In the genomic region with DNA sequence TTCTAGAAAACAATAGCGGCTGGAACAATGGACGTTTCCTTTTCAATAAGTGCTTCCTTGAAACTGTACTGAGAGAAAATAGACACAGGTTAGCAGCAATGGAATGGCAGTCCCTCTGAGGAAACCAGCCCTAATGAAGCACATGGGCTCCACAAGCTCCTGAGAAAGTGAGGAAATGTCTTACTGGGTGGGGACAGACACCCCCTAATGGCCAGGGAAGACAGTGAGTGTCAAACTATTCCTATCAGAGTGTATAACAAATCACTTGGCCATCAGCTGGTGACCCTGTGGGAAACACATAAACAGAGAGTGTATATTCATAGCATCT, we compare ENCODE assay signal across 8 mouse cellular contexts.
A peak's percentile ranks its signal among the peaks of the same experiment; 100 is the strongest.
DNase-seq lines count a peak whose midpoint lies in the region; ATAC-seq and TF ChIP-seq lines count a peak whose summit lies in the region.

No protein-coding gene starts in this region.

- H3K27me3 ChIP-seq in Patski, result peaks cover 5% of the 10 kb centered on the region
- no peaks in the 10 kb centered on the region for H3K27me3 ChIP-seq in embryonic facial prominence, embryonic 10.5 days (replicated peaks; ENCODE audit: low read depth, poor library complexity, severe bottlenecking)
- H3K27me3 ChIP-seq in lung, embryonic 15.5 days, result no peaks in the 10 kb centered on the region

- in situ Hi-C loops in Patski (cut with MboI; ENCODE audit: low pct_unique_long_range_greater_than_20kb), result loop anchor here (5.0 kb wide), 1 partner anchor 333 kb away; a partner anchor contains a TSS

- no peak overlapping the region for H3K9ac ChIP-seq in lung, embryonic 15.5 days

- DNase-seq in Patski (ENCODE audit: low read depth, low spot score), result no peak
- peak; percentile 21 for DNase-seq in embryonic facial prominence, embryonic 10.5 days (ENCODE audit: low spot score)
- peak; percentile 18 to 22 for DNase-seq in heart, postnatal 36 days
- no peak for DNase-seq in ovary, postnatal 14 days (ENCODE audit: low spot score)
- no peak for DNase-seq in layer of hippocampus, adult 9-10 months (ENCODE audit: low spot score)
- no peak for DNase-seq in frontal cortex, postnatal 10 days (ENCODE audit: low spot score in 2 of 2)

- intact Hi-C loops in heart, postnatal 36 days (cut with DNase I), result loop anchor here (2.0 to 10.0 kb wide), 6 partner anchors 233 to 843 kb away; a partner anchor contains a TSS

- no peak overlapping the region for H3K4me3 ChIP-seq in embryonic facial prominence, embryonic 10.5 days
- no peak overlapping the region for H3K4me3 ChIP-seq in lung, embryonic 15.5 days

- peak; percentile 62 for TF ChIP-seq CTCF in Patski (IDR thresholded peaks at IDR 0.05)

- no peaks in the 10 kb centered on the region for H3K9me3 ChIP-seq in embryonic facial prominence, embryonic 10.5 days
- no peaks in the 10 kb centered on the region for H3K9me3 ChIP-seq in lung, embryonic 15.5 days

- POLR2A ChIA-PET in Patski (lab: Charles Lee), result no interaction called here

- no peak for ATAC-seq in Patski
- peak; percentile 59; the same call in 1 of the 2 replicates for ATAC-seq in lung, embryonic 15.5 days (ENCODE audit: borderline replicate concordance, extremely low read depth, low FRiP score, low TSS enrichment)
- ATAC-seq in megakaryocyte, adult 5-6 weeks (ENCODE audit: poor library complexity, severe bottlenecking), result no peak

- H3K4me1 ChIP-seq in embryonic facial prominence, embryonic 10.5 days, result peaks cover 7% of the 10 kb centered on the region
- H3K4me1 ChIP-seq in lung, embryonic 15.5 days, result no peaks in the 10 kb centered on the region

- no peak overlapping the region for H3K4me2 ChIP-seq in lung, embryonic 15.5 days

- WGBS in embryonic facial prominence, embryonic 10.5 days, result 38% methylated on average over 2 of the region's 2 CpGs
- WGBS in lung, embryonic 15.5 days, result 53% methylated on average over 2 of the region's 2 CpGs

- H3K27ac ChIP-seq in embryonic facial prominence, embryonic 10.5 days (replicated peaks), result no peak overlapping the region
- 0 out of 2 replicates have a peak overlapping the region, but pooled peaks have one; percentile 38 for H3K27ac ChIP-seq in lung, embryonic 15.5 days

- H3K36me3 ChIP-seq in embryonic facial prominence, embryonic 10.5 days (replicated peaks), result no peaks in the 10 kb centered on the region
- H3K36me3 ChIP-seq in lung, embryonic 15.5 days, result no peaks in the 10 kb centered on the region

- CTCF ChIA-PET in Patski (lab: Charles Lee), result interaction anchor here (0.7 to 1.9 kb wide), 4 partner anchors 12 to 336 kb away, joined by 3 to 6 read pairs (median 4); a partner anchor contains a TSS

Comparison
In these comparisons a context has a peak if more than half of its experiments do, and no peak if none do; other contexts are left out.
1. DNase-seq: peak in embryonic facial prominence, embryonic 10.5 days (single experiment) and heart, postnatal 36 days (2 of 2); none in Patski (single experiment), ovary, postnatal 14 days (single experiment), layer of hippocampus, adult 9-10 months (single experiment) and frontal cortex, postnatal 10 days (0 of 2).